Mouse (Mus musculus) liver, embryonic 11.5 days (tissue): ENCODE results near the gene Snrpa. TPM values are rescaled to one million over a fixed set of nuclear protein-coding genes. Genes with fewer than 3 reads are reported as not detected.
A peak's percentile ranks its signal among the peaks of the same experiment; 100 is the strongest.

Experiments used
- ATAC-seq: fragments of 200-750 bp; cut with Nextera tagmentation; replicated peaks from 2 replicates; pipeline ENCODE4 v1.8.0; 2017; ENCODE audit warnings: moderate number of reproducible peaks, mild to moderate bottlenecking, moderate TSS enrichment, moderate library complexity; ENCODE audit not compliant: low FRiP score
- DNase-seq: peaks from one replicate; pipeline ENCODE4 v3.0.0-alpha.2; 2017; ENCODE audit warnings: low spot score
- H3K27ac ChIP-seq: fragments of 300-500 bp; sonication (generic); 2 replicates; pipeline ENCODE4 v1.5.1; 2014; ENCODE audit warnings: mild to moderate bottlenecking, low read depth, low read length, control low read depth
- H3K27me3 ChIP-seq: fragments of 300-500 bp; sonication (generic); replicated peaks from 2 replicates; pipeline ENCODE4 v1.6.1; 2014; ENCODE audit warnings: low read length, mixed read lengths; ENCODE audit not compliant: control insufficient read depth, insufficient read depth
- H3K36me3 ChIP-seq: fragments of 300-500 bp; sonication (generic); 2 replicates; pipeline ENCODE4 v1.6.1; 2014; ENCODE audit warnings: mild to moderate bottlenecking, low read length, moderate library complexity, mixed read lengths; ENCODE audit not compliant: control insufficient read depth, insufficient read depth
- H3K4me1 ChIP-seq: fragments of 300-500 bp; sonication (generic); replicated peaks from 2 replicates; pipeline ENCODE4 v1.6.1; 2014; ENCODE audit warnings: low read length, mixed read lengths; ENCODE audit not compliant: control insufficient read depth, insufficient read depth
- H3K4me2 ChIP-seq: fragments of 300-500 bp; sonication (generic); 2 replicates; pipeline ENCODE4 v1.6.1; 2014; ENCODE audit warnings: mild to moderate bottlenecking, control low read depth, moderate library complexity
- H3K4me3 ChIP-seq: fragments of 300-500 bp; sonication (generic); 2 replicates; pipeline ENCODE4 v1.5.1; 2014; ENCODE audit warnings: low read depth, low read length, control low read depth
- H3K9ac ChIP-seq: fragments of 300-500 bp; sonication (generic); 2 replicates; pipeline ENCODE4 v1.6.1; 2014; ENCODE audit warnings: low read depth, low read length, control low read depth
- H3K9me3 ChIP-seq: fragments of 300-500 bp; sonication (generic); 2 replicates; pipeline ENCODE4 v1.6.1; 2016; ENCODE audit warnings: low read length, inconsistent platforms, mixed read lengths; ENCODE audit not compliant: control insufficient read depth
- WGBS: fragments of 180-500 bp; shearing (Covaris S2); extraction: QIAGEN DNeasy Blood & Tissue Kit; methylation state at CpG from one replicate; pipeline ENCODE4 v1.1.7; 2014; 5-methylcytosine and 5-hydroxymethylcytosine counted together
- polyA plus RNA-seq: library from polyadenylated mRNA; unstranded; fragments of >200 nt; fragmentation: Nextera tagmentation; extraction: Ambion mirVana; gene quantifications from 2 replicates; pipeline ENCODE4 v1.2.1, GENCODE M21; 2014

Snrpa gene
- polyA plus RNA-seq, 1 experiment from 2014 or later, result 294 TPM

GRCm38 (mm10) chr7:27179217-27179918 lies 16.7 kb downstream of the Snrpa start:
- 0 out of 2 replicates have a peak, but pooled peaks cover 5% of the 10 kb centered on the region for H3K36me3 ChIP-seq
- H3K4me1 ChIP-seq, result peaks cover 8% of the 10 kb centered on the region
- H3K27ac ChIP-seq, result peak overlapping the region; percentile 67
- peak overlapping the region; percentile 70 for H3K4me2 ChIP-seq
- WGBS, result 44% methylated on average over 16 of the region's 16 CpGs
- no peaks in the 10 kb centered on the region for H3K27me3 ChIP-seq
- peak overlapping the region; percentile 73 for H3K4me3 ChIP-seq
- DNase-seq (no peak), ATAC-seq (no peak)
- H3K9me3 ChIP-seq, result no peaks in the 10 kb centered on the region
- peak overlapping the region; percentile 41; the same call in 1 of the 2 replicates for H3K9ac ChIP-seq

DNA sequence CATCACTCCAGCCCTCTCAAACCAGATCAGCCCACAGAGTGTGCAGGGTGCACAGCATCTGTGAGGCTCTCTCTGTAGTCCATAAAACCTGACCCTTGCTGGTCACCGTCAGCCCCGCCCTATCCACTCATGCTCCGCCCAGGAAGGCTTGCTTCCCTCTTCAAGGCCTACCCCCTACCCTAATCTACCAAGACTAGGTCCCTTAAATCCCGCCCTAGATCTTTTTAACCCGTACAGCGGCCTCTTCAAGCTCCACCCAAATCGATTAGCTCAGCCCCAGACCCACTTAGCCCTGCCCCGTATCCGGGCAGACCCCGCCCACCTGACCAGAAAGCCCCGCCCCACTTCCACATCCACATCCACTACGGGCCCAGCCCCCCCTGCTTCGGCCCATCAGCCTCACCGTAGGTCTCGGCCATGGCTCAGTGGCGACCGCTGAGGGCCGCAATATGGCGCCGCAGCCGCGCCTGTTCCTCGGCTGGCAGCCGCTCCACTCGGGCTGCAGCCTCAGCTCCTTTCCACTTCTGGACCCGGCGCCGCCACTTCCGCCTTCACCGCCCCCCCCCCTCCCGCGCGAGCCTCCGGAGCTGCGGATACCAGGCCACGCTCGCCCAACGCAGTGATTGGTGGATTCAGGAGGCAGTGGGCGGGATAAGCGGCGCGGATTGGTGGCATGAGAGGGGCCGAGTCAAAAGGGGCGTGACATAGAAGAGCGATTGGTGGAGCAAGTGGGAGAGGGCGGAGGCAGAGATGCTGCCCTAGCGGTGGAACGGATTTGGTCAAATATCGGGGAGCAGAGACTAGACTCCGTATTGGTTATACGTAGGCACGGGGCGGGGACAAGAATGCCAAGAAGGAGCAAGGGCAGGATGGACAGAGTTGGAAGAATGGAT lies 17.5 kb downstream of the Snrpa start, which contains the start of gene Rab4b:
TSS of gene Rab4b (minus strand) at position 573 of the 893 bp plus-strand sequence.
- WGBS, result under 1% methylated on average over 53 of the region's 53 CpGs
- no peaks in the 10 kb centered on the region for H3K27me3 ChIP-seq
- peaks cover 3% of the 10 kb centered on the region; the same call in 1 of the 2 replicates for H3K36me3 ChIP-seq
- peak; percentile 95 for ATAC-seq
- DNase-seq, result peak; percentile 98
- peak within 1 kb of the TSS; percentile 73 for H3K4me3 ChIP-seq
- peak within 1 kb of the TSS; percentile 63 for H3K9ac ChIP-seq
- peaks cover 10% of the 10 kb centered on the region for H3K4me1 ChIP-seq
- no peaks in the 10 kb centered on the region for H3K9me3 ChIP-seq
- peak within 1 kb of the TSS; percentile 78 for H3K27ac ChIP-seq
- peak within 1 kb of the TSS; percentile 70 for H3K4me2 ChIP-seq

DNA sequence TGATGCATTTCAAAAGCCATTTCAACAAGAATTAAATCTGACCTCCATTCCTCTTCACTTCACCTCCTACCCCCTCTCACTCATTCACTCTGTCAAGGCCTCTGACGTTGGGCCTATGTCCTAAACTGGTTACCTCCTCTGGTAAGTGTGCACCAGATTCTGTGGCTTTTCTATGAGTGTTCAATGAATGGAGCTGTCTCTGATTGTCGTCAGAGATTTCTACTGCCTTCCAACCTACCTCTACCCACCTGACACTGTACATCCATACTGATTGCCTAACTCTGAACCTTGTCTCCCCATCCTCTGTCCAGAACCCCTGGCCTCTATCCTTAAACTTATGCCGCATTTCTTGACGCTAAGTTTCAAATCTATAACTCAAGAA lies 18.1 kb downstream of the Snrpa start:
- ATAC-seq, result no peak
- 19% methylated on average over 4 of the region's 4 CpGs for WGBS

DNA sequence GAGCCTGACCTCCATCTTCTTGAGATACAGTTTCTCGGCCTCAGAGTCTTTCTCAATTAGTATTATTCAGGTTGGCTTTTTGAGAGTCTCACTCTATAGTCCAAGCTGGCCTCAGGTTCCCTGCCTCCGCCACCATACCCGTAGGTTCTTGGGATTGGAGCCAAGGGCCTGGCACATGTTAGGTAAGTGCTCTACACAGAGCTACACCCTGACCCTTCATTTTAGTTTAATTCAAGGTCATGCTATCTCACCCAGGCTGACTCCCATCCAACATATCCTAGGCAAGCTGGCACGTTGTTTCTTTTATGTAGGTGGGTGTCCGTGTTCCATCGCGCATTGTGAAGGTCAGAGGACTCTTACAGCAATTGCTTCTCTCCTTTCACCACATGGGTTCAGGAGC lies 21.2 kb downstream of the Snrpa start:
- peaks cover 10% of the 10 kb centered on the region; the same call in 1 of the 2 replicates for H3K36me3 ChIP-seq
- no peak for DNase-seq
- H3K27me3 ChIP-seq, result no peaks in the 10 kb centered on the region
- H3K4me1 ChIP-seq, result peaks cover 8% of the 10 kb centered on the region
- no peak overlapping the region for H3K4me3 ChIP-seq
- H3K27ac ChIP-seq, result no peak overlapping the region
- 93% methylated on average over 7 of the region's 7 CpGs for WGBS
- ATAC-seq, result no peak
- H3K9ac ChIP-seq, result no peak overlapping the region
- no peak overlapping the region for H3K4me2 ChIP-seq
- no peaks in the 10 kb centered on the region for H3K9me3 ChIP-seq

More for the DNA sequence above, 18.1 kb downstream of the Snrpa start:
- Histone ChIP-seq H3K4me1 (peaks cover 10% of the 10 kb centered on the region), H3K27me3 (no peaks in the 10 kb centered on the region), H3K9ac (peak overlapping the region; percentile 63), H3K4me3 (peak overlapping the region; percentile 73), H3K36me3 (peaks cover 3% of the 10 kb centered on the region; the same call in 1 of the 2 replicates), H3K27ac (peak overlapping the region; percentile 78), H3K9me3 (no peaks in the 10 kb centered on the region), H3K4me2 (peak overlapping the region; percentile 70)
- no peak for DNase-seq

DNA sequence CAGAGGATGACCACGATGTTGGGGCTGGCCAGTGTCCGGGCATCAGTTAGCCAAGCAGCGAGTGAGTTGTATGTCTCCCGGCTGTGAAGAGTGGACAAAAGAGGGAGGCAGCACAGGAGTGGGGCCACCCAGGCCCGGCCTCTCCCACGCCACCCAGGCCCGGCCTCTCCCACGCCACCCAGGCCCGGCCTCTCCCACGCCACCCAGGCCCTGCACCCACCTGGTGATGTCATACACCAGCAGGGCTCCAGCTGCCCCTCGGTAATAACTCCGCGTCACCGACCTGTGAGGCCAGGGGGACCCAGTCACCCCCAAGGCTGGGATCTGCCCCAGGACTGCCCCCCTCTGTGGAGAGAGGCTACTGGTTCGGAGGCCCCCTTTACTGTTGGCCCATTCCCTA lies 21.6 kb downstream of the Snrpa start:
- no peaks in the 10 kb centered on the region for H3K9me3 ChIP-seq
- H3K4me3 ChIP-seq, result no peak overlapping the region
- peaks cover 4% of the 10 kb centered on the region for H3K4me1 ChIP-seq
- 92% methylated on average over 15 of the region's 15 CpGs for WGBS
- no peaks in the 10 kb centered on the region for H3K27me3 ChIP-seq
- ATAC-seq (no peak), DNase-seq (no peak)
- H3K36me3 ChIP-seq, result peaks cover 10% of the 10 kb centered on the region; the same call in 1 of the 2 replicates
- H3K4me2 ChIP-seq, result no peak overlapping the region
- H3K27ac ChIP-seq, result no peak overlapping the region
- H3K9ac ChIP-seq, result no peak overlapping the region

- 90% methylated on average over 3 of the region's 3 CpGs for whole genome bisulfite sequencing
Observed at GRCm38 (mm10) chr7:27170981-27171380, 25.1 kb downstream of the Snrpa start.

GRCm38 (mm10) chr7:27168371-27168770 lies 27.7 kb downstream of the Snrpa start:
- 86% methylated on average over 5 of the region's 5 CpGs for WGBS
- peaks cover 31% of the 10 kb centered on the region for H3K4me1 ChIP-seq
- peak overlapping the region; percentile 28; the same call in 1 of the 2 replicates for H3K27ac ChIP-seq
- no peak overlapping the region for H3K4me2 ChIP-seq
- H3K9me3 ChIP-seq, result no peaks in the 10 kb centered on the region
- ATAC-seq, result no peak
- no peak overlapping the region for H3K9ac ChIP-seq
- peaks cover 17% of the 10 kb centered on the region for H3K36me3 ChIP-seq
- H3K27me3 ChIP-seq, result no peaks in the 10 kb centered on the region
- H3K4me3 ChIP-seq, result no peak overlapping the region
- no peak for DNase-seq

More at GRCm38 (mm10) chr7:27170981-27171380, 25.1 kb downstream of the Snrpa start:
- Histone ChIP-seq H3K9ac (no peak overlapping the region), H3K27ac (no peak overlapping the region), H3K36me3 (peaks cover 10% of the 10 kb centered on the region; the same call in 1 of the 2 replicates), H3K9me3 (no peaks in the 10 kb centered on the region), H3K27me3 (no peaks in the 10 kb centered on the region), H3K4me3 (no peak overlapping the region), H3K4me2 (no peak overlapping the region), H3K4me1 (peaks cover 16% of the 10 kb centered on the region)
- ATAC-seq (no peak), DNase-seq (no peak)

GRCm38 (mm10) chr7:27167475-27168094 lies 28.5 kb downstream of the Snrpa start:
- Histone ChIP-seq H3K4me1 (peaks cover 33% of the 10 kb centered on the region), H3K9me3 (no peaks in the 10 kb centered on the region), H3K36me3 (peaks cover 13% of the 10 kb centered on the region), H3K27me3 (no peaks in the 10 kb centered on the region), H3K4me3 (peak overlapping the region; percentile 76), H3K9ac (peak overlapping the region; percentile 90), H3K27ac (peak overlapping the region; percentile 93), H3K4me2 (peak overlapping the region; percentile 89)
- ATAC-seq (no peak), DNase-seq (no peak)
- 78% methylated on average over 11 of the region's 11 CpGs for WGBS
